Mouse (Mus musculus): ENCODE data around the gene Wfikkn2.

Gene Wfikkn2

DNA sequence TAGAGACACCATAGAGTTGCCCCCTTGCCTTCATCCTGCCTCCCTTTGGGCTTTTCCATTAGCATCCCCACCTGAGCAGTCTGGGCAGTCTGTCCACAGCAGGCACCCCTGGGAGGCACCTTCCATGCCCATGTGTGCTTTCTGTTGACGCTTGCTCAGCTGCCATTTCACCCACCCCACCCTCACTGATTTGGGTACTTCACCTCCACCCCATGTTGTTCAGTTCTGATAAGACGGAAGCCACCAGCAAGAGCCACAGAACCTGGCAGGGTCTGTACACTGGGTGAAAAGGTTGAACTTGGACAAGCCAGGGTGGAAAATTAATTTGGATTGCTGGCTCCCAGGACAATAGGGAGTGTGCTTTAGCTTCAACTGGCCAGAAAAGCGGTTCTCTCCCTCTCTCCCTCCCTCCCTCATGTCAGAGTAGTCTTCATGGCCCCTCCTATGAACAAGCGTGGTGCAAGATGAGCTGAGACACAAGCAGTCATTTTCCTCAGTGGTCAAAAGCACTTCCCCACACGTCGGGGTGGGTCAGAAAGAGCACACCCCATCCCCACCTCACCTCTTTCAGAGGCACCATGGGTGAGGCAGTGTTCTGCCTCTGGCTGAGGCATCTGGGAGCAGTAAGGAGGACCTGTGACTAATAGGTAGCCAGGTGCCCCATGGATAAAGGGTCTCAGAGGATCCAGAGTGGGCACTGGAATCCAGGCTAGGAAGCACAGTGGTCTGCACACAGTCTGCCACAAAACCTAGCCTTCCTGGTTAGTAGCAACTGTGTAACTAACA, 16.0 kb upstream of the Wfikkn2 start:
- DNase-seq, result no peak

DNA sequence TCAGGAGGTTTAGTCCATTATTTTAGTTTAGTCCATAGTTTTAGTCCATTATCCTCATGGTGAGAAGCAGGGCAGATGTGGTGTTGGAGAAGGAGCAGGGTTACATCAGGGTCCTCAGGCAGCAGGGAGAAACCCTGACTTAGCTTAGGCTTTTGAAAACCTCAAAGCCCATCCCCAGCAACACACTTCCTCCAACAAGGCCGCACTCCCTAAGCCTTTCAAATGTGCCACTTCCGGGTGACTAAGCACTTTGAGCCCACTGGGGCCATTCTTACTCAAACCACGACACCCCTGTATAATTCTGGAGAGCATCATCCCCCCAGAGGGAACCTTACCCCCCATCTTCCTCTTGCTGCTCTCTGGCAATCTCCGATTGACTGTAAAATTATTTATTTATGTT, 14.0 kb upstream of the Wfikkn2 start:
- no peak for DNase-seq

GRCm38 (mm10) chr11:94257987-94258386, 12.2 kb upstream of the Wfikkn2 start:
- DNase-seq, result peak in 1 of 2 experiments; percentile 24

- no peak for DNase-seq
Observed at GRCm38 (mm10) chr11:94255733-94256132, 9.9 kb upstream of the Wfikkn2 start.

DNA sequence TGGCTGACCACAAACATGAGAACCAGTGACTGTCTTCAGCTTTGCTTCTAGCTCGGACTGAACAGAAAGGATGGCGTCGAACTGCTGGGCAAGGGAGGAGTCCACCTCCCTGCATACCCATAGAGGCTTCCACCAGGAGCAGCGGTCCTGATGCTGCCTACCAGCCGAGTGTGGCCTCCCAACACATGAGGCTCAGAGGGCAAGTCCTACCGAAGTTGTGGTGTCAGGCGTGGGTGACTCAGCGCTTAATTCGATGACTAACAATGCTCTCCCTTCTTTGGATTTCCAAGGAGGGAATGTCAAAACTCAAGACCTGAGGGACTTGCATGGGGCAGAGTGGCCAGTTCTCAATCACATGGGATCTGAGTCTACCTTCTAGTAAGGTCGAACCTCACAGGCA, 7.9 kb upstream of the Wfikkn2 start:
- DNase-seq, result no peak

DNA sequence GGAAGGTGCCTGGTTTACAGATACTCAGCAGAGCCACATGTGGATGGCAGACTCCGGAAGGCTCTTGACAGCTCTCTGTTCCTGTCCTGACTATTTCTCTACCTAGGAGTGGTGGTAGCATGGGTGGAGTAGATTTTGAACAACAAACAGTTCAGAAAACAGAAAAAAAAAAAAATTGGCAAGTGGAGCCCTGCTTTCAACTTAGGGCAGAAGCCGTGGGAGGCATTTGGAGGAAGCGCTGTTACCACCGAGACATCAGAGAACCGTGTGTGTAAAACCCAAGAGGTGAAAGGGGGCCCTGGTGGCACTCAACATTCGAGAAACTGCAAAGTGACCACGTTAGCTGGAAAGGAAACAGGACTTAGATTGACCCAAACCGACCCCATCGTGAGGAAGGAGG, 7.4 kb upstream of the Wfikkn2 start:
- no peak for DNase-seq

- DNase-seq, result no peak
Observed at GRCm38 (mm10) chr11:94246789-94247061, 920 bp upstream of the Wfikkn2 start.

GRCm38 (mm10) chr11:94244385-94244784, 1.4 kb downstream of the Wfikkn2 start:
- DNase-seq, result no peak

- DNase-seq, result no peak
Observed at GRCm38 (mm10) chr11:94243422-94244180, 2.2 kb downstream of the Wfikkn2 start.

DNA sequence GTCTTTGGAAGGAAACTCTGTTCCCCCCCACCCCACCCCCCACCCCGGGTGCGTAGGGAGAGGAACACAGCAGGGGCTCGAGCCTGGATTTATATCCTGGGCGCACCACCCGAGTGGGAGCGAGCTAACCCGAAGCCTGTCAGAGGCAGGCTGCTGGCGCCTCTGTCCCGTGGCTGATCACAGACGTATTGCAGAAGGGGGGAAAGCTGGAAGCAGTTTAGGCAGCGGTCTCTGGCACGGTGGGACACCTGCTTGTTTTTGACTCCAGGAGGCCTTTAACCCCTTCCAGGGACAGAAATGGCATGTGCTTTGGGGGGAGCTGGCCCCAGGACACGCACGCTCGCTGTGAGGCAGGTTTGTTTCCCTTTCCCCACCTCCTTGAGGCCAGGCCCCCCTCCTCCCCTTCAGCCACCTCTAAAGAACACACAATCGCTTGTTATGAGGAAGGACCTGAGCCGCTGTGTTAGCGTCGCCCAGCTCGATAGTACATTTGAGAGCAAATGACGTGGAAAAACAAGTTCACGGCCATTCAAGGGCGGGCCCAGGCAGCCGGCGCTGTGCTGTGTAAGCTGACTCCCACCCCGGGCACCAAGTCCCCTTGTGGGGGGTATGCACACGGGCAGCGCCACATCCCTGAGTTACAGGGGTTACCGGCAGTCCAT, 2.9 kb downstream of the Wfikkn2 start:
- DNase-seq, result no peak

- no peak for DNase-seq
Observed at GRCm38 (mm10) chr11:94239706-94240105, 6.1 kb downstream of the Wfikkn2 start.

DNA sequence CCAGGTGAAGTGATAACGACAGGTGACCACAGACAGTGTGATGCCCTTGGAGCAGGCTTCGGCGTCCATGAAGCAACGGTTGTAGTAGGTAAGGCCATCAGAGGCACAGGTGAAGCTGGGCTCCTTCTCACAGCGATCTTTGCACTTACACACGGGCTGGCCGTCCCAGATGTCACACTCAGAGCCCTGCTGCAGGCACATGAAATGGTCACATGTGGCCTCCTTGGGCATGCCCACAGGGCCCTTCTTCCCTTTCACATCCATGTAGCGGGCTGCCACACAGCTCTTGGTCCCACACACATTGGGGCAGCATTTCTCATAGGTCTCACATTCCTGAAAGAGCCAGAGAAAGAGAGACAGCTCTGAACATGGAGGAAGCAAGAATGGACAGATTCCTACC, 7.0 kb downstream of the Wfikkn2 start:
- no peak for DNase-seq

- peak; percentile 69 to 75 for DNase-seq
Observed at GRCm38 (mm10) chr11:94236074-94236473, 9.7 kb downstream of the Wfikkn2 start.

DNA sequence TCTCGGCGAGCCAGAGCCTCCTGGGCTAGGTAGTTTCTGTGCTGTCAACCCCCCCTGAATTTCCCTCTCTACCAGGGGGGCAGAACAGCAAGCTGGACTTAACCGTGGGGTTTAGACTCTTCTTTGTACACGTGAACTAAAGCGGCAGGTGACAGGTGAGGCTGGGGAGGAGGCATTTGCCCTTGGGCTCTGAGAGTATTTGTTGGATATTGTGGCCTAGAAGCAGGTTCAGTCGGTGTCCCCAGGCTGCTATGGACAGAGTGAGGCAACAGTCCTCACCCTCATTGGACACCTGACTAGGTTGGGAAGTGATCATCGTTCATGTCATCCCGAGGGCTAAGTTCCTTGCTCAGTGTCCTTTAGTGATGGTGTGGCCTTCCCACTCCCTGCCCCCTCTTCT, 10.9 kb downstream of the Wfikkn2 start:
- DNase-seq, result no peak

GRCm38 (mm10) chr11:94234380-94234779, 11.4 kb downstream of the Wfikkn2 start:
- no peak for DNase-seq

GRCm38 (mm10) chr11:94233405-94233804, 12.4 kb downstream of the Wfikkn2 start:
- no peak for DNase-seq

- DNase-seq, result peak in 1 of 2 experiments; percentile 61
Observed at GRCm38 (mm10) chr11:94231821-94232552, 13.8 kb downstream of the Wfikkn2 start.

- DNase-seq, result no peak
Observed at GRCm38 (mm10) chr11:94230244-94230643, 15.6 kb downstream of the Wfikkn2 start.

GRCm38 (mm10) chr11:94229207-94229960, 16.4 kb downstream of the Wfikkn2 start:
- no peak for DNase-seq

DNA sequence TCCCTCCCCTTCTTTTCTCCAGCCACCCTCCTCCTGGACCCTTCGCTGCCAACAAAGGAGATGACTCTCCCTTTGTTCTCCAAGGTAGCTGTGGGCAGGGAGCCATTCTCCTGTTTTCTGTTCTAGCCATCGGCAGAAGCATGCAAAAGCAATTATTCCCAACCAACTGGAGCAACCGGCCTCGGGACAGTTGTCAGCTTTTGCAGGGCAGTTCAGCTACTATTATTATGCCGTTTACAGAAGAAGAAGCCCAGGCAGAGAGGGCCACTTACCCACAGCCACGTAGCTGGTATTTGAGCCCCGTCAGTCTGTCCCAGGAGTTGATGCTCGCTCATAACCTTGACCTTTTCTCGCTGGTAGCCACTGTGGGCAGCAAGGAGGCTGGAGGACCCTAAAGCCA, 17.4 kb downstream of the Wfikkn2 start:
- DNase-seq, result no peak

DNA sequence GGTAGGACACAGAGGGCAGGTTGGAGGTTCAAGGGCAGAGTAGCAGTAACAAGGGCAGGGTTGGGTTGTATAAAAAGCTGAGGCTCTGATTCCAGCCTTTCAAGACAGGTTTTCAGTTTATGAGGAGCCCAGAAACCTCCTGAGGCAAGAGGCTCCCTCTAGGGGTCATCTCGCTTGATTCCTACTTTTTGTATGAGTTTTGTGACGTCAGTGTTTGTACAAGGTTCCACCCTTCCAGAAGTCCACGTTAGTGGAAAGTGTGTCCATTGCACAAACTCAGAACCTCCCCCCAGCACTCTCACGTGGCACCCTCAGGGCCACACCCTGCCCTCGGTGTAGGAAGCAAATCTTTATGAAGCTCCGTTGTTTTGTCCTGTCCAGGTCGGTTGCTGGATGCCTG, 19.8 kb downstream of the Wfikkn2 start:
- DNase-seq, result peak; percentile 74 to 80

- DNase-seq, result no peak
Observed at GRCm38 (mm10) chr11:94223531-94223930, 22.3 kb downstream of the Wfikkn2 start.

Measured in kidney, postnatal 25 days (tissue).